Mouse (Mus musculus): ENCODE measurements at regions not wholly inside any gene's neighbourhood (a gene's known extent, or its start where the extent isn't known, plus 50 kb on each side); places are given as distances from the start of the nearest gene placed in this dataset.
A peak's percentile ranks its signal among the peaks of the same experiment; 100 is the strongest.
"Not testable (repeated sequence)": the region's sequence is repeated elsewhere in the genome, so short reads cannot be mapped to it uniquely, and the experiment has no call there.

DNA sequence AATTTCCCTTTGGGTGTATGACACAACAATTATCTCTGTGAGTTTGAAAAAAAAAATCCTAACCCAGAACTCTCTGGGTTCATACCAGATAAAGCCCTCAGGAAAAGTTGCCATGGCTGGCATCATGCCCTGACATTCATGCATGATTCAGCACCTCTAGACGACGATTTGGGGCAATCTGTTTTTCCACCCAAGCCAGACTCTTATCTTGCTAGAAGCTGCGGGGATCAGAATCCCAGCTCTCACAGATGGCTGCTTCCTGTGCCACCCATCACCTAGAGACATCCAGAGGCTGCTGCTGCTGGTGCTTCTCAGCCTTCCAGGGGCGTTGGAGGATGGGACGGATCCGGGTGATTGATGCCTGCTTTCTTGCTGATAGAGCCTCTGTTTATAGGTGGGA is 209.2 kb downstream of the Cd47 start:
- peak; percentile 45 for DNase-seq (ENCODE audit: low spot score)

DNA sequence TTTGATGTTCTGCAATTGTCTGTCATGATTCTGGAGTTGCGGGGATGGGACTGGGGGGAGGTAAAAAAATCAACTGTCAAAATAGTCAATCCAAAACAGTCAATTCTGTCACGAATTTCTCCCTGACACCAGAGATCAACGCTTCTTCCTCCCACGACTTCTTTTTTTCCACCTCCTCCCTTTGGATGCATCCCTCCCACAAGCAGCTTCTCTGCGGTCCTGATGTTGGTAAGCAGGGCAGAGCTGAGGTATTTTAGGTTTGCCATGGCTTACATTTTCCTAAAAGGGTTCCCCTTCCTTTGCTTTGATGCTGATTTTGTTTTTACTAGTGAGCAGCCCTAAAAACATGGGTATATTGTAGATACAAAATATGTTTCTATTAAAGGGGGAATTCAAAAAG is 209.7 kb downstream of the Cd47 start:
- no peak for DNase-seq (ENCODE audit: low spot score)

DNA sequence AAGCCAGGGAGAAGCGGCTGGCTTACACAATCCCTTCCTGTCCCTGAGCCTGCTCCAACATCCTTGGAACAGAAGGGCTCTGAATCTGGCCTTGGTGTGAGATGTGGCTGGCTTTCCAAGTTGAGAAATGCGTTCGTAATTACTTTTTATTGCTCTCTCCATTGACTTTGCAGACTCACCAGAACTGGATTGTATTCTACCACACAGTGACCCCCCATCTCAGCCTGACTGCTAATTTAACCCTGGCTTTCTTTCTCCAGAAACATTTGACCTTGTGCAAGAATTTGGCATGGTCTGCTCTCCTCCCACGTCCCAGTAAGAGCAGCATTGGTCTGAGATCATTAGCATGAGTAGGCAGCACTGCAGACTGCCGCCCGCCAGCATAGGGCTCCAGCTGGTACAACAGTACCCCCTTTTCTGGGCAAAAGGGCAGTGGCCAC is 210.2 kb downstream of the Cd47 start:
- DNase-seq (ENCODE audit: low spot score) = peak; percentile 81

DNA sequence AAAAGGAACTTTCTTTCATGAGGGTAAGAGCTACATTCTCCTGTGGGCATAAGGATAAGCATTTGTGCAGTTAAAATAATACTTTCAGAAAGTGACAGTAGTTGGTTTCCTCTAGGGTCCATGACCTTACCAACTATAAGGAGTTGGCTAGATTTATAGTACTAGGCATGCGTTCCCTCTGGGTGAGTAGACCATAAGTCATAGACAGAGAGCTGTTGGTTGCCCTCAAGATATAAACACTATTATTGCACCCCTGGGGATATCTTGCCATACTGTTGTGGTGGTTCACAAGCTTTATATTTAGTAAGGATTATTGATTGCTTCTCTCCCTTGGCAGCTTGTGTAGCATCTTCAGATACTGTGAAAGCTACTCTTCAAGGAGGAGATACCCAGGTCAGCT is 223.6 kb downstream of the Cd47 start:
- no peak for DNase-seq (ENCODE audit: low spot score)

DNA sequence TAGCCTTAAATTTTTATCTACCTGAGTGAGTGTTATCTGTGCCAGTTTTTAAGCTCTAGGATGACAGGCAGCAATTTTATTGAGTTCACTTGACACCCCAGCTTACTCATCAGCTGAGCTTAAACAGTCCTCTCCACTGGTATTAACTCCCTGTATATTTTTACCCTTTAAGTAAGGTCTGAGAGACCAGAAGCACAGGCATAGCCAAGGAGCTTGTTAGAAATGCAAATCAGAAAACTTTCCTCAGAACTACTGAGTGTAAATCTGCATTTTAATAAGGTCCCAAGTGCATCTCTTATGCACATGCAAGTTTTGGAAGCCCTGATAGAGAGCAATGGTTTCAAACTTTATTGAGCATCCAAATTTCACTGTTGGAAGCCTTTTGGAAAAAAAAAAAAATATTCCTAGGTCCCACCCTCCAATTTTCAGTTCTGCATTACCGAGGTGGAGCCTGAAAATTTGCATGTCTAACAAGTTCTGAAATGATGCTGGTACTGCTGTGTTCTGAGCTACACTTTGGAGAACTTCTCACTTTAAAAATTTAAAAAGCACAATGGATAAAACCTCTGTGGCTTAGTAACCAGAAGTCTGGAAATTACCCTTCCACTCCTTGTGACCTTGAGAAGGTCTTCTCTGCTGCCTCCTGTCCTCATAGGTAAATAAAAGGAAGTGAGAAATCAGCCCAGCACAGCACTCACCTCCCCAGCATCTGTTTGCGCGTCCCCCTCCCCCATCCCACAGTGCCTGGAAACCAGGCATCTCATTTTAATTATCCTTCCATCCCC is 226.0 kb downstream of the Cd47 start:
- DNase-seq (ENCODE audit: low spot score) = no peak

DNA sequence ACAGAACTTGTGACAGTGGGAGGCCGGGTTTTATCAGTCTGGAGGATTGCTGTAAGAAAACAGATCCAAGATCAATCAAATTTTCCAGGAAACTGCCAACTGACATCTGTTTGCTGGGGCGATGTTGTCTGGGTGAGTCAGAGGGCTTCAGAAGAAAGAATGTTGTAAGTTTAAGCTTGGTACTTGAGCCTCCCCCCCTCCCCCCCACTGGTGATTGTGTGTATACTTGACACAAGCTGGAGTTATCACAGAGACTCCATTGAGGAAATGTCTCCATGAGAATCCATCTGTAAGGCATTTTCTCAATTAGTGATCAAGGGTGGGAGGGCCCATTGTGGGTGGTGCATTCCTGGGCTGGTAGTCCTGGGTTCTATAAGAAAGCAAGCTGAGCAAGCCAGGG is 226.9 kb downstream of the Cd47 start:
- DNase-seq (ENCODE audit: low spot score) = no peak

DNA sequence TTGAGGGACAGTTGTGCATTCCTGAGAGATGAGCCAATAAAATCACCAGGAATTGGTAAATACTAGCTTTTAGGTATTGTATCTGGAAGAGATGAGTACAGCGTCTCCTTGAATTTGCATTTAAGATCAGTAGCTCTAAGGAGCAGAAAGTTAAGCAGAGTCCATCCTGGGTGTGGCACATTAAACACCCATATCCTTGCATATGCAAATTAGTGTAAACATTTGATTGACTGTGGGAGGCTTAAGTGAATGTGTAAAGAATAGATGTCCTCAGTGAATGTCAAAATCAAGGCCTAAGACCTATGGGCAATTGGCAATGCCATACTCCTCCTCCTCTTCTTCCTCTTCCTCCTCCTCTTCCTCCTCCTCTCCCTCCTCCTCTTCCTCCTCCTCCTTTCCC is 229.4 kb downstream of the Cd47 start:
- DNase-seq (ENCODE audit: low spot score) = no peak

DNA sequence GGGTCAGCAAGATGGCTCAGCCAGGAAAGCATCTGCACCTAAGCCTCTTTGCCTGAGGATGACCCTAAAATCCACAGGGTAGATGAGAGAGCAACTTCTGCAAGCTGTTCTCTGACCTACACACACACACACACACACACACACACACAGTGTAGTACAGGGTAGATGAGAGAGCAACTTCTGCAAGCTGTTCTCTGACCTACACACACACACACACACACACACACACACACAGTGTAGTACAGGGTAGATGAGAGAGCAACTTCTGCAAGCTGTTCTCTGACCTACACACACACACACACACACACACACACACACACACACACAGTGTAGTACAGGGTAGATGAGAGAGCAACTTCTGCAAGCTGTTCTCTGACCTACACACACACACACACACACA is 230.0 kb downstream of the Cd47 start:
- not testable (repeated sequence) for DNase-seq (ENCODE audit: low spot score)

DNA sequence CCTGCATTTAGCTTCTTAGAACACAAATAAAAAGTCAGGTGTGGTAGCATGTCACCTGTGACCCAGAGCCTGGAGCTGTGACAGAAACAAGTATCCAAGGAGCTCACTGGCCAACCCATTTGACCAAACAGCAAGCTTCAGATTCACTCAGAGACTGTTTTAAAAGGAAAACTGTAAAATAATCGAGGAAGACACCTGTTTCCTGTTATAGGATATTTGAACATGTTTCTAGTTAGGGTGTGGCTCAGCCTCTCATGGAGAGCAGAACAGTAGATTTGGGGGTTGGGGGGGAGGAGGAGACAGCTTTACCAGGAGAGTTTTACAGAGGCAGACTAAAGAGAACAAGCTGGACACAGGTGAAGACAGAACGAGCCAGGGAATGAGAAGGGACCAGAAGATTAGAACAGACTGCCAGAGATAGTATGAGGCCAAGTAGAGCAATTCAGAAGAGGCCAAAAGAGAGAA is 230.6 kb downstream of the Cd47 start:
- no peak for DNase-seq (ENCODE audit: low spot score)

DNA sequence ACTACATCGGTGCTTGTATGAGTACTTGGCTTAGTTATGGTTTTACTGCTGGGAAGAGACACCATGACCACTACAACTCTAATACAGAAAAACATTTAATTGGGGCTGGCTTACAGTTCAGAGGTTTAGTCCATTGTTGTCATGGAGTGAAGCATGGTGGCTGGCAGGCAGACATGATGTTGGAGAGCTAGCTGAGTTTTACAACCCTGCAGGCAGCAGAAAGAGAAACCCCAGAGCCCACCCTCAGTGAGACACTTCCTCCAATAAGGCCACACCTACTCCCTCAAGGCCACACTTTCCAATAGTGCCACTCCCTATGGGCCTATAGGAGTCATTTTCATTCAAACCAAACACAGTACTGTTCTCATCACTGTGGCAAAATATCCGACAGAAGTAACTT is 232.5 kb downstream of the Cd47 start:
- no peak for DNase-seq (ENCODE audit: low spot score)

DNA sequence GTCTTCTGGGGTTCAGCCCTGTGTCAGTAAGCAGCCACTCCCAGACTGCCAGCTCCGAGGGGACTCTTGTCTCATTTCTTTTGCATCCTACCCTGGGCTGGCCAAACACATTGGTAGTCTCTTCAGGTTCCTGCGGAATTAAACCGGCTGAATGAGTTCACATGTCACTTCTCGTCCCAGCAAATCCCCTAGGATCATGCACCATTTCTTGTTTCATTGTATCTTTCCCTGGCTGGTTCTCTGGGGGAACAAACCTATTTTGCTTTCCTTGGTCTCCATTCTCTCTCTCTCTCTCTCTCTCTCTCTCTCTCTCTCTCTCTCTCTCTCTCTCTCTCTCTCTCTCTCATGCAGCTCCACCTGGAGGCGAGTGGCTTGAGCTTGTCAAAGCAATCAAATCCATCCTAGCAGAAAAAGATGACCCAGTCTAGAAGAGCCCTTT is 236.0 kb downstream of the Cd47 start:
- DNase-seq (ENCODE audit: low spot score) = no peak

DNA sequence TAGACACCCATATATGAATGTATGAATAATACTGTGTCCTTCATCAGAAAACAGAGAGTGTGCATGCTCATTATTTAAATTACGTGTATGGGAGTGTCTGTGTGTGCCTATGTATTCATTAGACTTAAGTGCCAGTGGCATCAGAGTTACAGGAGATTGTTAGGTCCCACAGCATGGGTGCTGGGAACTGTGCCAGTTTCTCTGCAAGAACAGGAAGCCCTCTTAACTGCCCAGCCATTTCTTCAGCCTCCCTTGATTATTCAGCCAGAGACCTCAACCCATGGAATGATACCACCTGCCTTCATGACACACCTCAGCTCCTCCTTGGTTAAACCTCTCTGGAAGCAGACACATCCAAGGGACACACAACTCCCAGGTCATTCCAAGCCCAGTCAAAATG is 243.8 kb downstream of the Cd47 start:
- DNase-seq (ENCODE audit: low spot score) = no peak

DNA sequence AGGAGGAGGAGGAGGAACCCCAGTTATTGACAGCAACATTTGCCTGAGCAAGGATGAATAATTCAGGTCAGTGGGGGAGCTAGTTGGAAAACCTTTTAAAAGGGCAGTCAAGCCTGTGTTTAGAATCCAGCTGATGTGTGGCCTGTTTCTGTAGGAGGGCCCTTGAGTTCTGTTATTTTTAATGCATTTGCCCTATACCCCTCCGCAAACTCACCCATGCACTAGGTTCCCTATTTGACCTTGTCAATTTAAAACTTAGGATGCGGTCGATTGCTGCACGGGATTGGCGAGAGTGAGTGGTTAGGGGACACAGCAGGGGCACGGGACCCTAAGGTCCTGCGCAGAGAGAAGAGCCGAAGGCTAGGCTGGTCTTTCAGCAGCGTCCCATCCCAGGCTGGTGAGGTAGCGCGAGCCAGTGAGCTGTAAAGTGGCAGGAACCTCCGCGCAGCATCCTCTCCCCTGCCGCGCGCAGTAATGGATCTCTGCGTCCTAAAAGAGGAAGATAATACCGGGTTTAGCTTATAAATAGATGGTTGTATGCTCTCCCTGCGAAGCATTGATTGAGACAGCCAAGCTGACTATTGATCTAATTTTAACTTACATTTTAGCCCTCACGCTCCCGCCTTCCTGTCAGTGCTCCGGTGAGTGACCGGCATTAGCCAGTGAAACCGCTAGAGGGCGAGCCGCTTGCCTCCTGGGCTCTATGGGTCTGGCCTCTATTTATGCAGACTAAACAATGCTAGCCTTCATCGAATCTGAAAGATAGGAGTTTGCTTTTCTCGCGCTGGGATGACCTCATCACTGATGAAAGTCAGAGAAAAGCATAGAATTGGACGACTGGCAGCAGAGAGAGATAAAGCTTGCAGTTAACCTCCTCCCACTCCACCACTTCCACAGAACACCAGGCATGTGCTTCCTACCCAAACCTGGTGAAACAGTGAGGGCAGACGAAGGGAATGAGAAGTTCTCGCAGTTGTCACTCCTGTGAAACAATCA is 245.5 kb downstream of the Cd47 start:
- no peak for DNase-seq (ENCODE audit: low spot score)

DNA sequence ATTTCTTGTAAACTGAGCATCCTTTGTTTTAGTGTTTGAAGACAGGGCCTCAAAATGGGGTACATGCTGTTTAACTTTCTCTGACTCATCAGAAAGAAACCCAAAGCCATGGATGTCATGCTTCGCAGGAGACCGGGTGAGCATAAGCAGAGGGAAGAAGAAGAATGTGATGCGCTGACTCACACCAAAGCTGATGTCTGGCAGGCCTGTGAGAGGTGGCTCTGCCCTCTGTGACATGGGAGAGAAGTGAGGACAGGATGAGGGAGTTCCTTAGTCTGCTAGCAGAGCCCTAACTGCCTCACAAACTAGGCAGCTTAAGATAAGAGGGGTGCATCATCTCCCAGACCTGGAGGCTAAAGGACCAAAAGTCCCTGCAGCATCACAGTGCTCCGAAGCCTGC is 263.2 kb downstream of the Cd47 start:
- DNase-seq (ENCODE audit: low spot score) = no peak

DNA sequence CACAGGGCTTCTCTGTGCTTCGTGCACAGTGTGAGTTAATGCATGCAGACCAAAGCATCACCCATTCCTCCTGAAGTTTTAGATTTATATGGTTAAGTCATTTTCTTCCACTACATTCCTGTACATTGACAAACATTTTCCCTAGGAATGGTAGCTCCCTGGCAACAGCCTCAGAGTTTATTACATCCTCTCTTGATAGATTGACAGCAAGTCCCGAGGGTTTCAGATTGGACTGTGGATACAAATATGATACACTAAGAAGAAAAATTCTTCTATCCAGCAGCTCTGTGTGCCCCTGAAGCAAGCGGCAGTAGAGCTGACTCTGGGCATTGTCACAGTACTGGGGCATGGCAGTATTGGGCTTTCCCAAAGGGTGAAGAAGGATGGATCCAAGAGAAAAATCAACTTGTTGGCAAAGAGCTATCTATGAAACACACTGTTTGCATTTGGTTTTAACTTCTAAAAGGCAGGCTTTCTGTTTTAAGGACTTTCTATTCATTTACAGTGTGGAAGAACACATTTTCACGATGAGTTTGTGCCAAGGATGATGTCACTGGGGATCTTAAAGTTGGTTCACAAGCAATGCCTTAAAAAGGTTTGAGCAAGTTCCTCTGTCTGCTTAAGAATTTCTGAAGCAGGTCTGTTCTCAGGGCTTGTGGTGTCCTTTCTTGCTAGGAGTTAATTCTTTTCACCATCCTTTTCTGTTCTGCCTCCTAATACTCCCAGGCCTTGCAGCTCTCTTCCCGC is 265.2 kb downstream of the Cd47 start:
- DNase-seq (ENCODE audit: low spot score) = no peak

DNA sequence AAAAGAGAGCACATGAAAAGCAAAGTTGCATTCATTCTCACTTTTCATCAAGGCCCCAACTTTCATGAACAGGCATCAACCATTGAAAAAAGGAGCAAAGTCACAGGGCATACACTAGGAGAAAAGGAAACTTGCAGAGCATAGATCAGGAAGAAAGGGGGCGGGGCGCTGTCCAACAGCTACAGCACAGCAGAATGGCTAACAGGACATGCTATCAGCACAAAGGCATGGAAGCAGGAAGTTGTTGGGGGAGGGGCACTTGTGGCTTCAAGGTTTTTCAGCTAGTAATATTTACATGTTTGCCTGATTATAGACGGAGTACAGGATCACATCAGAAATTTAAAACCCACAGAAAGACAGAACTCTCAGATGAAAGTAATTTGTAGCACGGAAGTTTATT is 268.7 kb downstream of the Cd47 start:
- DNase-seq (ENCODE audit: low spot score) = peak; percentile 45

DNA sequence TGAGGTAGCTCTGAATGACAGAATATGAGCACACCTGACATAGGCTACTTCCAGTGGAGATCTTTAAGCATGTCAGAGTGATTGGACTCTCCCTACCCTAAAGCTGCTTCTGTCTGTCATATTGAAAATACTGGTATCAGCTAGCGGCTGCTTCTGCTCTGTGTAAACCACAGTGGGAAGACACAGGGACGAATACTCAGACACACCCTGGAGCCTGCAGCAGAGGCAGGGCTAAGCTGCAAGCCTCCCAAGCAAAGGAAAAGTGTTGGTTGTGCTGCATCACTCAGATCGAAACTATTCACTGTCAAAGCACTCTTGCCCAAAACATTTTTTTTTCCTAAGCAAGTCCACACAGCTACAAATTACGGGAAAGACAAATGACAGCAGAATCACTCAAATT is 270.4 kb downstream of the Cd47 start:
- DNase-seq (ENCODE audit: low spot score) = no peak

DNA sequence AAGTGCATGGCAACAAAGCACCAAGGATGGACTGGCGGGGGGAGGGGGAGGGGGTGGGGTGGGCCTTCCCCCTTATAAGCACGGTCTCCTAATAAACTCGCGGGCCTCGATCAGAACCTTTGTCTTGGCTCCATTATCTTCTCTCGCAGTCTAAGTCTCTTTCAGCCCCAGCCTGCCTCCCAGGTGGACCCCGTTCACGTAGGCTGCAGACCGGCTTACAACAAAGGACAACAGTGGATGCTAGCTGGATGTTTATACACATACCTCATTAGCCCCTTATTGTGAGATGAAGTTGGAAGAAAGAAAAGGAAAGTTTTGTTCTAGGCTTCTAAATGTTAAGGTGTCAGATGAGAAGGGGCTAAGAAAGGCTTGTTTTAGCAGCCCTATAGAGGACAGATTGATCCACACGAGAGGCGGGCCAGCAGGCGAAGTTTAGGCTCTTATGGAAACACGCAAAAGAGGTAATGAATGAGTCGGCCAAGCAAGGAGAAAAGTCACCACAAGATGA is 272.6 kb downstream of the Cd47 start:
- no peak for DNase-seq (ENCODE audit: low spot score)

DNA sequence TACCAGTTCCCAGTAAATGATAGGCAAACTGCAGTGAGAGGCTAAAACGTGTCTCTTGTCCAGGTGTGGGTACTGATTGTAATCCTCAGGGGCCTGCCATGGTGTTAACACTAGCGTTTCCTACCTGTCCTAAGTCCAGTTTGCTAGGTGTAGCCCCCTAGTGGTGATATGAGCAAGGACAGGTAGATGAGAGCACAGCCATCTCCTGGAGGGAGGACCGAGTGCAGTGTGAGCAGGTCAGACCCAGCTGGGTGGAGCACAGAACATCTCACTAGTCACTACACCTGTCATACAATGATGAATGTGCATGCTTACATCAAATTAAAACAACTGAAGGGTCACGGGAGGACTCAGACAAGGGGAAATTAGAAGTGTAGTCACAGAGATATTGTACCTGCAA is 273.6 kb downstream of the Cd47 start:
- DNase-seq (ENCODE audit: low spot score) = no peak

DNA sequence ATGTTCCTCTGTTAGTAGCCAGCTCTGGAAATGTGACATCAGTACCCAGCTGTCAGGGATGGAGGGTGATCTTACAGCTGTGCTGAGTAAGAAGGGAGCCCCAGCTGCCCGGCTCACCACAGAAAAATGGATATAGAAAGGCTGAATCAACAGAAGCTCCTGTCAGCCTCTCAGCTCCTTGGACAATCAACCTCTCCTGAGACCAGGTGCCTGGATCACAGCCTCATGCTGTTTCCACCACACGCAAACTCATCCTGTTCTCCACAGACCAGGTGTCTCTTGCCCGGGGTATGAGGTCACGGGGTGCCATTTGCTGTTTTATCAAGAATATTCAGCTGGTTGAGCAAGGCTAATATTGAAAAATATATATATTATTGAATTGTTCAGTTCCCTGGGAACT is 275.3 kb downstream of the Cd47 start:
- DNase-seq (ENCODE audit: low spot score) = no peak

DNA sequence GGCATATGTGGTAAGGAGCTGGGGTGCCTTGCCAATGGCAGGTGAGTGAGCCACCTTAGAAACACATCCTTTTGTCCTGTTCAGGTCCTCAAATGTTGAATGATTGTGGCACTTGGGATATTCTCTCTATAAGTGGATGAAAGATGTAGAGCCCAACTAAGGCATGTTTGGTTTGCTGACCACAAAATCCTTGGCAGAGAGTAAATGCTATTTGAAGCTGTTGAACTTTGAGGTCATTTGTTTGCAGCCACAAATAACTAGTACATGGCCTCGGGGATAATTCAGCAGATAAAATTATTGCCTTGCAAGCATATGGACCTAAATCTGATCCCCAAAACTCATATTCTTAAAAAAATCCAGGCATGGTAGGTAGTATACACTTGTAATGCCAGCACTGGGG is 281.2 kb downstream of the Cd47 start:
- DNase-seq (ENCODE audit: low spot score) = no peak

DNA sequence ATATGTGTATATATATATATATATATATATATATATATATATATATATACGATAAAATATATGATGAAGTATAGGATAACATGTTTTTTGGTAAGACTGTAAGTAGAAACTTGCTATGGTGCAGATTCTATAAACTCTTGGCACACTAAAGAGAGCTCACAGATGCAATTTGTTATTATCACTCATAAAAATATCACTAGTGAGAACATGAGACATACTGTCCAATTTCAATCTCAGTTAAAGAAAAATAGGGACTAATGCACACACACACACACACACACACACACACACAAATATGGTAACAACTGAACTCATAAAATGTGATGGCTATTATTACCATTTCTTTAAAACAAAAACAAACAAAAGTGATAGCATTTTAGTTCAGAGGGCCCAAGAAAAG is 292.0 kb downstream of the Cd47 start:
- no peak for DNase-seq (ENCODE audit: low spot score)
